ENCODE assay signal across 10 mouse cellular contexts in the genomic region with DNA sequence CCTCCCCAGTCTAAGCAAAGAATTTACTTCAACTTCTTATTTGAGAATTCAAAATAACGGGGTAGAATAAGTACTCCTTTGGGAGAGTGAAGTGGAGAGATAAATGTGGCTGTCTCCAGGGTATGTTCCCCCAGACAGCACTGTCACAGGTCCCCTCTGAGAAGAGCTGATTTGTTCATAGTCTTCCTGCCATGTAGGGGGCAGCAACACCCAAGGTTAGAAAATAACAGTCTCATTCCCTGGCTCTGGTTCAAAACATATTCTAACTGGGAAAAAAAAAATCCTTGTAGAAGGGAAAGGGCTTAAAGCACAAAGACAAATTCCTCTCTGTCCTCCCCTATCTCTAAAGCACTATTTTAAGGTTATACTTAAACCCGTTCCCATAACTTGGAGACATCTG.
DNase-seq lines count a peak whose midpoint lies in the region; ATAC-seq and TF ChIP-seq lines count a peak whose summit lies in the region.
"Had no signal": no experiment of that assay in that cellular context is flagged by ENCODE, and none has a peak within 500 bp of the region (broad histone marks: within the 10 kb centered on the region; RNA-seq: fewer than 3 reads in every experiment).

No protein-coding gene starts in this region.

- H3K4me3 ChIP-seq in intestine, postnatal 0 days (ENCODE audit: low read depth, low read length) = no peak overlapping the region
- H3K4me3 ChIP-seq in intestine, embryonic 15.5 days (replicated peaks) = no peak overlapping the region
- H3K4me3 ChIP-seq in embryonic facial prominence, embryonic 14.5 days (ENCODE audit: low read depth, low read length) = no peak overlapping the region
- H3K4me3 ChIP-seq: embryonic facial prominence, embryonic 15.5 days; liver, embryonic 15.5 days; neural tube, embryonic 13.5 days had no signal

- no peaks in the 10 kb centered on the region for H3K4me1 ChIP-seq in intestine, postnatal 0 days (replicated peaks; ENCODE audit: control insufficient read depth, insufficient read depth, low read length)
- no peaks in the 10 kb centered on the region for H3K4me1 ChIP-seq in intestine, embryonic 15.5 days (replicated peaks)
- no peaks in the 10 kb centered on the region for H3K4me1 ChIP-seq in embryonic facial prominence, embryonic 14.5 days (ENCODE audit: control insufficient read depth, insufficient read depth, low read length)
- H3K4me1 ChIP-seq: embryonic facial prominence, embryonic 15.5 days; liver, embryonic 15.5 days had no signal

- H3K9me3 ChIP-seq in intestine, postnatal 0 days (ENCODE audit: control insufficient read depth) = no peaks in the 10 kb centered on the region
- no peaks in the 10 kb centered on the region for H3K9me3 ChIP-seq in intestine, embryonic 15.5 days
- H3K9me3 ChIP-seq in embryonic facial prominence, embryonic 14.5 days (ENCODE audit: control insufficient read depth, low read length) = no peaks in the 10 kb centered on the region
- H3K9me3 ChIP-seq: embryonic facial prominence, embryonic 15.5 days; liver, embryonic 15.5 days; neural tube, embryonic 13.5 days had no signal

- peak; percentile 65 for TF ChIP-seq CTCF in intestine, postnatal 0 days (IDR thresholded peaks at IDR 0.05; ENCODE audit: low read depth)

- DNase-seq in right cerebral cortex, adult 2 months (ENCODE audit: low spot score in 2 of 2) = peak; percentile 10 to 20
- DNase-seq in right cerebral cortex, postnatal 36 days (ENCODE audit: low spot score in 2 of 2) = no peak
- DNase-seq in embryonic facial prominence, embryonic 14.5 days (ENCODE audit: low spot score) = peak; percentile 38
- DNase-seq in telencephalon, adult 2 months (ENCODE audit: low read depth, low spot score) = peak; percentile 13
- no peak for DNase-seq in urinary bladder, adult 18-20 months (ENCODE audit: low spot score in 2 of 2)

- no peak overlapping the region for H3K27ac ChIP-seq in intestine, postnatal 0 days (ENCODE audit: low read depth, low read length)
- H3K27ac ChIP-seq in intestine, embryonic 15.5 days = no peak overlapping the region
- H3K27ac ChIP-seq in embryonic facial prominence, embryonic 14.5 days (replicated peaks; ENCODE audit: low read depth, low read length) = no peak overlapping the region
- H3K27ac ChIP-seq: embryonic facial prominence, embryonic 15.5 days; liver, embryonic 15.5 days had no signal

- ATAC-seq in intestine, postnatal 0 days = no peak
- no peak for ATAC-seq in intestine, embryonic 15.5 days
- ATAC-seq in embryonic facial prominence, embryonic 14.5 days (ENCODE audit: low read depth) = no peak; the same call in 1 of the 2 replicates

- WGBS in intestine, postnatal 0 days = 28% methylated on average over 2 of the region's 2 CpGs
- 37% methylated on average over 2 of the region's 2 CpGs for WGBS in intestine, embryonic 15.5 days
- 55% methylated on average over 2 of the region's 2 CpGs for WGBS in embryonic facial prominence, embryonic 14.5 days

- H3K9ac ChIP-seq in intestine, postnatal 0 days (ENCODE audit: low read depth, low read length) = no peak overlapping the region
- H3K9ac ChIP-seq in intestine, embryonic 15.5 days = no peak overlapping the region
- H3K9ac ChIP-seq in embryonic facial prominence, embryonic 14.5 days (ENCODE audit: low read depth, low read length) = no peak overlapping the region
- H3K9ac ChIP-seq: embryonic facial prominence, embryonic 15.5 days; liver, embryonic 15.5 days; neural tube, embryonic 13.5 days had no signal

- H3K27me3 ChIP-seq in intestine, postnatal 0 days (replicated peaks; ENCODE audit: control insufficient read depth, insufficient read depth, low read length) = no peaks in the 10 kb centered on the region
- no peaks in the 10 kb centered on the region for H3K27me3 ChIP-seq in intestine, embryonic 15.5 days (replicated peaks)
- H3K27me3 ChIP-seq in embryonic facial prominence, embryonic 14.5 days (replicated peaks; ENCODE audit: control insufficient read depth, insufficient read depth, low read length) = no peaks in the 10 kb centered on the region
- H3K27me3 ChIP-seq: embryonic facial prominence, embryonic 15.5 days; liver, embryonic 15.5 days; neural tube, embryonic 13.5 days had no signal

- H3K36me3 ChIP-seq in intestine, postnatal 0 days (ENCODE audit: control insufficient read depth, insufficient read depth) = no peaks in the 10 kb centered on the region
- H3K36me3 ChIP-seq in intestine, embryonic 15.5 days = no peaks in the 10 kb centered on the region
- no peaks in the 10 kb centered on the region for H3K36me3 ChIP-seq in embryonic facial prominence, embryonic 14.5 days (ENCODE audit: control insufficient read depth, insufficient read depth, low read length)
- H3K36me3 ChIP-seq: embryonic facial prominence, embryonic 15.5 days; liver, embryonic 15.5 days; neural tube, embryonic 13.5 days had no signal

- no peak overlapping the region for H3K4me2 ChIP-seq in intestine, postnatal 0 days (replicated peaks; ENCODE audit: low read depth)
- no peak overlapping the region for H3K4me2 ChIP-seq in intestine, embryonic 15.5 days (replicated peaks)
- no peak overlapping the region for H3K4me2 ChIP-seq in embryonic facial prominence, embryonic 14.5 days (ENCODE audit: low read depth, low read length)
- H3K4me2 ChIP-seq: embryonic facial prominence, embryonic 15.5 days; liver, embryonic 15.5 days; neural tube, embryonic 13.5 days had no signal

Comparison
In these comparisons a context has a peak if more than half of its experiments do, and no peak if none do; other contexts are left out.
1. DNase-seq: peak in right cerebral cortex, adult 2 months (2 of 2), embryonic facial prominence, embryonic 14.5 days (single experiment) and telencephalon, adult 2 months (single experiment); none in right cerebral cortex, postnatal 36 days (0 of 2) and urinary bladder, adult 18-20 months (0 of 2).